Mouse (Mus musculus) midbrain, embryonic 14.5 days (tissue): ENCODE measurements around the gene Ctu1. TPM values are rescaled to one million over a fixed set of nuclear protein-coding genes. Genes with fewer than 3 reads are reported as not detected.
"Not testable (repeated sequence)": the region's sequence is repeated elsewhere in the genome, so short reads cannot be mapped to it uniquely, and the experiment has no call there.

Experiments
- ATAC-seq: fragments of 200-750 bp; cut with Nextera tagmentation; 2 replicates; pipeline ENCODE4 v1.8.0; 2017; ENCODE audit warnings: moderate number of reproducible peaks, moderate library complexity; ENCODE audit not compliant: low FRiP score, low TSS enrichment
- DNase-seq: peaks from one replicate; pipeline ENCODE4 v3.0.0-alpha.2; 2015
- H3K27ac ChIP-seq: fragments of 300-500 bp; sonication (generic); replicated peaks from 2 replicates; pipeline ENCODE4 v1.5.1; 2014; ENCODE audit warnings: mild to moderate bottlenecking, low read depth, low read length, moderate library complexity
- H3K27me3 ChIP-seq: fragments of 300-500 bp; sonication (generic); 2 replicates; pipeline ENCODE4 v1.6.1; 2014; ENCODE audit warnings: low read length, control low read depth, mixed read lengths; ENCODE audit not compliant: control insufficient read depth, insufficient read depth
- H3K36me3 ChIP-seq: fragments of 300-500 bp; sonication (generic); 2 replicates; pipeline ENCODE4 v1.6.1; 2014; ENCODE audit warnings: low read length, control low read depth; ENCODE audit not compliant: control insufficient read depth, insufficient read depth
- H3K4me1 ChIP-seq: fragments of 300-500 bp; sonication (generic); 2 replicates; pipeline ENCODE4 v1.6.1; 2014; ENCODE audit warnings: mild to moderate bottlenecking, antibody characterized with exemption, low read length, control low read depth; ENCODE audit not compliant: control insufficient read depth, insufficient read depth
- H3K4me2 ChIP-seq: fragments of 300-500 bp; sonication (generic); 2 replicates; pipeline ENCODE4 v1.6.1; 2014; ENCODE audit warnings: mild to moderate bottlenecking, low read length, moderate library complexity
- H3K4me3 ChIP-seq: fragments of 300-500 bp; sonication (generic); replicated peaks from 2 replicates; pipeline ENCODE4 v1.5.1; 2014; ENCODE audit warnings: low read depth, low read length
- H3K9ac ChIP-seq: fragments of 300-500 bp; sonication (generic); replicated peaks from 2 replicates; pipeline ENCODE4 v1.6.1; 2014; ENCODE audit warnings: mild to moderate bottlenecking, low read length, moderate library complexity
- H3K9me3 ChIP-seq: fragments of 300-500 bp; sonication (generic); 2 replicates; pipeline ENCODE4 v1.6.1; 2016; ENCODE audit warnings: low read length, control low read depth, mixed read lengths; ENCODE audit not compliant: control insufficient read depth
- WGBS: fragments of 180-500 bp; shearing (Covaris S2); extraction: QIAGEN DNeasy Blood & Tissue Kit; methylation state at CpG from one replicate; pipeline ENCODE4 v1.1.7; 2014; 5-methylcytosine and 5-hydroxymethylcytosine counted together
- polyA plus RNA-seq: library from polyadenylated mRNA; unstranded; fragments of >200 nt; fragmentation: Nextera tagmentation; extraction: Ambion mirVana; gene quantifications from 2 replicates; pipeline ENCODE4 v1.2.1, GENCODE M21; 2014

The Ctu1 gene
- polyA plus RNA-seq, 1 experiment from 2014 or later, result 16.6 TPM

DNA sequence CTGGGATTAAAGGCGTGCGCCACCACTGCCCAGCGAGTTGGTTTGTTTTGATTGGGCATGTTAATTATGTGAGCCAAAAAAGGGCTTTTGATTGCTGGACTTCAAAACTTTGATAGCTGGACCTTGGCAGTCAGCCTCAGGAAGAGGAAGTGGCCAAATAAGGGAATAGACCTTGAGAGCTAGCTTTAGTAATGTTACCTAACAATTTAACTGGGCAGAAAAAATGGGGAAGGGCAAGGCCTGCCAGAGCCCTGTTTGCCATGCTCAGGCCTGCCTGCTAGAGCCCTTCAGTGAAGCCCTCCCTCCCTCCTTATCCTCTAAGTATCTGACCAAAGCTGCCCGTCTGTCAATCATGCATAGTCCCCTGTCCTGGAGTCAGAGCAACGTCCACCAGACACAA, 29.2 kb upstream of the Ctu1 start:
- ATAC-seq, result no peak
- no peak overlapping the region for H3K9ac ChIP-seq
- H3K9me3 ChIP-seq, result no peaks in the 10 kb centered on the region
- 85% methylated on average over 5 of the region's 5 CpGs for WGBS
- no peak overlapping the region for H3K27ac ChIP-seq
- H3K36me3 ChIP-seq, result no peaks in the 10 kb centered on the region
- H3K4me1 ChIP-seq, result no peaks in the 10 kb centered on the region
- no peaks in the 10 kb centered on the region for H3K27me3 ChIP-seq
- H3K4me2 ChIP-seq, result no peak overlapping the region
- no peak overlapping the region for H3K4me3 ChIP-seq
- no peak for DNase-seq

- Histone ChIP-seq H3K9ac (no peak overlapping the region), H3K27ac (no peak overlapping the region), H3K4me2 (no peak overlapping the region), H3K27me3 (no peaks in the 10 kb centered on the region), H3K4me3 (no peak overlapping the region), H3K4me1 (no peaks in the 10 kb centered on the region), H3K36me3 (no peaks in the 10 kb centered on the region), H3K9me3 (no peaks in the 10 kb centered on the region)
- 84% methylated on average over 17 of the region's 17 CpGs for WGBS
- ATAC-seq (no peak), DNase-seq (no peak)
Measured at GRCm38 (mm10) chr7:43643046-43643652, 28.7 kb upstream of the Ctu1 start.

- no peak overlapping the region for H3K4me3 ChIP-seq
Measured at GRCm38 (mm10) chr7:43652683-43653082, 19.1 kb upstream of the Ctu1 start.

DNA sequence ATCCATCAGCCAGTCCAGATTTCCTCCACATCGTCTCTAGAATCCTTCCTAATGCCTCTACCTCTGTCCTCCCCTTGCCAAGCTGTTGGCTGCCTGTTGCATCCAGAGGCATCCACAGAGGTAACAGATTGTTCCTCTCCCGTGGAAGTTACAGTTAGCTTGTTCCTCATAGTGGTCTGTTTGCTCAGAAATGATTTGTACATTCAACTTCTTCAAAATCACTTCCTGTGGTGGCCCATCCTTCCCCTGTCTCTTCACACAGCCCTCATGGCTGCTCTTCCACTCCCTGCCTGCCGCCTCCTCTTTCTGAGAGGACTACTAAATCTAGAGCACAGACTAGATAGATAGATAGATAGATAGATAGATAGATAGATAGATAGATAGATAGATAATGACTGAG, 17.3 kb upstream of the Ctu1 start:
- Histone ChIP-seq H3K4me3 (no peak overlapping the region), H3K9me3 (no peaks in the 10 kb centered on the region), H3K36me3 (no peaks in the 10 kb centered on the region), H3K4me2 (no peak overlapping the region), H3K9ac (no peak overlapping the region), H3K27me3 (no peaks in the 10 kb centered on the region), H3K4me1 (no peaks in the 10 kb centered on the region), H3K27ac (no peak overlapping the region)
- DNase-seq (no peak), ATAC-seq (no peak)
- WGBS, result 83% methylated on average over 3 of the region's 3 CpGs

More at GRCm38 (mm10) chr7:43652683-43653082, 19.1 kb upstream of the Ctu1 start:
- DNase-seq (no peak), ATAC-seq (no peak)
- 91% methylated on average over 6 of the region's 6 CpGs for WGBS
- Histone ChIP-seq H3K27me3 (no peaks in the 10 kb centered on the region), H3K9me3 (no peaks in the 10 kb centered on the region), H3K27ac (no peak overlapping the region), H3K4me1 (no peaks in the 10 kb centered on the region), H3K4me2 (no peak overlapping the region), H3K36me3 (no peaks in the 10 kb centered on the region), H3K9ac (no peak overlapping the region)

- DNase-seq (no peak), ATAC-seq (no peak)
- no peak overlapping the region for H3K4me3 ChIP-seq
- WGBS, result 76% methylated on average over 6 of the region's 6 CpGs
- no peaks in the 10 kb centered on the region for H3K36me3 ChIP-seq
- H3K4me1 ChIP-seq, result no peaks in the 10 kb centered on the region
- H3K9me3 ChIP-seq, result no peaks in the 10 kb centered on the region
- no peak overlapping the region for H3K9ac ChIP-seq
- H3K27ac ChIP-seq, result no peak overlapping the region
- H3K4me2 ChIP-seq, result no peak overlapping the region
- no peaks in the 10 kb centered on the region for H3K27me3 ChIP-seq
Measured at GRCm38 (mm10) chr7:43656232-43656631, 15.6 kb upstream of the Ctu1 start.

DNA sequence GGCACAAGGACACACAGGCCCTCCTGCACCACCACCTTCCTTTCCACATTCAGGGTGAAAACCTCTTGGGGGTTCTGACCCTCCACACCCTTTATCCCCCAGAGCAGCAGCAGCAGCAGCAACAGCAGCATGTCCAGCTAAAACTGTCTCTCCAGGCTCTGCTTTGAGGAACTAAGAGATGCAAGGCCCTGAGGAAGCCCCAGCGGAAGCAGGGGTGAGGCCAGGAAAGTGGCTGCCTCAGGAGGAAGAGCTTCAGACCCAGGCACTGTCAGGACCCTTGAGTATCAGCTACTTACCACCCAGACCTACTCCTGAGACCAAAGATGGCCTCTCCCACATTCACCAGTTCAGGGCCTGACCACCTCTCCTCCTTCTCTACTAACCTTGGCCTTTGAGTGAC, 11.8 kb upstream of the Ctu1 start, which contains the start of gene Siglece:
Siglece (minus strand) TSS at position 160 of the 400 bp plus-strand sequence.
- H3K4me3 ChIP-seq, result no peak within 1 kb of the TSS
- H3K4me1 ChIP-seq, result no peaks in the 10 kb centered on the region
- no peaks in the 10 kb centered on the region for H3K36me3 ChIP-seq
- DNase-seq (no peak), ATAC-seq (no peak)
- 56% methylated on average over 1 of the region's 1 CpGs for WGBS
- no peaks in the 10 kb centered on the region for H3K27me3 ChIP-seq
- no peak within 1 kb of the TSS for H3K9ac ChIP-seq
- no peak within 1 kb of the TSS for H3K27ac ChIP-seq
- no peak within 1 kb of the TSS for H3K4me2 ChIP-seq
- H3K9me3 ChIP-seq, result no peaks in the 10 kb centered on the region

GRCm38 (mm10) chr7:43662804-43663203, 9.0 kb upstream of the Ctu1 start:
- Histone ChIP-seq H3K4me1 (no peaks in the 10 kb centered on the region), H3K9ac (no peak overlapping the region), H3K4me3 (no peak overlapping the region), H3K27me3 (no peaks in the 10 kb centered on the region), H3K4me2 (no peak overlapping the region), H3K27ac (no peak overlapping the region), H3K9me3 (no peaks in the 10 kb centered on the region), H3K36me3 (no peaks in the 10 kb centered on the region)
- WGBS, result 93% methylated on average over 1 of the region's 1 CpGs
- ATAC-seq, result no peak
- DNase-seq, result no peak

DNA sequence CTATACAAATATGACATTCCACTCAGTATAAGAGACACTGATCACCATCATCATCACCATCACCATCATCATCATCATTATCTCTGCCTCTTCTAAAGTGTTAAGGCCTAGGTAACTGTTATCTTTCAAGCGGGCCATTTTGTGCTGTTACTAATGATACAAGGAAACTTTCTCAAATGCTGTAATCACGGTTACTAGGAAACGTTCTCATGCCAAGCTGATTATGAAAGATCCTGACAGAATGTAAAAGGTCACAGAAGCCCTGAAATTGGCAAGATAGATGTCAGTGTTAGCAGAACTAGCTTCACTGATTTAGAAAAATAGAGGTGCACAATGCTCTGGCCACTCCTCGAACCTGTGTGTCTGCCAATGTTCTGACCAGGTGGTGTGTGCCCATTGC, 4.6 kb upstream of the Ctu1 start:
- not testable (repeated sequence) for H3K4me2 ChIP-seq, H3K4me1 ChIP-seq, DNase-seq, H3K27me3 ChIP-seq, H3K27ac ChIP-seq, ATAC-seq, H3K9me3 ChIP-seq, H3K4me3 ChIP-seq, H3K36me3 ChIP-seq, H3K9ac ChIP-seq
- WGBS, result 92% methylated on average over 4 of the region's 4 CpGs

GRCm38 (mm10) chr7:43668582-43668981, 3.2 kb upstream of the Ctu1 start:
- ATAC-seq, result no peak

More at GRCm38 (mm10) chr7:43668582-43668981, 3.2 kb upstream of the Ctu1 start:
- Histone ChIP-seq H3K4me1 (peaks cover 8% of the 10 kb centered on the region), H3K4me2 (no peak overlapping the region), H3K27ac (no peak overlapping the region), H3K27me3 (no peaks in the 10 kb centered on the region), H3K9me3 (no peaks in the 10 kb centered on the region), H3K9ac (no peak overlapping the region), H3K36me3 (no peaks in the 10 kb centered on the region), H3K4me3 (no peak overlapping the region)
- 20% methylated on average over 3 of the region's 3 CpGs for WGBS
- peak; percentile 13 for DNase-seq
